Mouse (Mus musculus) embryonic fibroblast, embryonic 13.5 days (primary cell): ENCODE data around the gene Siah2. TPM values are rescaled to one million over a fixed set of nuclear protein-coding genes. Genes with fewer than 3 reads are reported as not detected.

Source experiments
- H3K27ac ChIP-seq: 2 replicates; pipeline ENCODE4 v1.5.1; 2012; ENCODE audit warnings: low read length, control low read depth, inconsistent platforms; ENCODE audit not compliant: insufficient read depth
- H3K4me1 ChIP-seq: 2 replicates; pipeline ENCODE4 v1.6.1; 2011; ENCODE audit warnings: low read length; ENCODE audit not compliant: control insufficient read depth, insufficient read depth
- H3K4me3 ChIP-seq: 2 replicates; pipeline ENCODE4 v1.5.1; 2011; ENCODE audit warnings: mild to moderate bottlenecking, control low read depth, low read length; ENCODE audit not compliant: insufficient read depth
- CTCF ChIP-seq: IDR thresholded peaks from 2 replicates; pipeline ENCODE4 v1.5.1; 2011; ENCODE audit warnings: mild to moderate bottlenecking, control low read depth, low read length, moderate library complexity, borderline replicate concordance; ENCODE audit not compliant: insufficient read depth
- POLR2A ChIP-seq: IDR thresholded peaks from 2 replicates; pipeline ENCODE4 v1.6.1; 2011; ENCODE audit warnings: low read depth, mild to moderate bottlenecking, control low read depth, low read length, moderate library complexity
- polyA plus RNA-seq: library from polyadenylated mRNA; stranded (reverse); fragments of >200 nt; gene quantifications from 2 replicates; pipeline ENCODE4 v1.2.4, GENCODE M21; 2011; ENCODE audit warnings: low read depth; ENCODE audit not compliant: missing spikeins, insufficient read length

Siah2 gene
- 13.1 and 20.6 TPM in 2 replicates for polyA plus RNA-seq

DNA sequence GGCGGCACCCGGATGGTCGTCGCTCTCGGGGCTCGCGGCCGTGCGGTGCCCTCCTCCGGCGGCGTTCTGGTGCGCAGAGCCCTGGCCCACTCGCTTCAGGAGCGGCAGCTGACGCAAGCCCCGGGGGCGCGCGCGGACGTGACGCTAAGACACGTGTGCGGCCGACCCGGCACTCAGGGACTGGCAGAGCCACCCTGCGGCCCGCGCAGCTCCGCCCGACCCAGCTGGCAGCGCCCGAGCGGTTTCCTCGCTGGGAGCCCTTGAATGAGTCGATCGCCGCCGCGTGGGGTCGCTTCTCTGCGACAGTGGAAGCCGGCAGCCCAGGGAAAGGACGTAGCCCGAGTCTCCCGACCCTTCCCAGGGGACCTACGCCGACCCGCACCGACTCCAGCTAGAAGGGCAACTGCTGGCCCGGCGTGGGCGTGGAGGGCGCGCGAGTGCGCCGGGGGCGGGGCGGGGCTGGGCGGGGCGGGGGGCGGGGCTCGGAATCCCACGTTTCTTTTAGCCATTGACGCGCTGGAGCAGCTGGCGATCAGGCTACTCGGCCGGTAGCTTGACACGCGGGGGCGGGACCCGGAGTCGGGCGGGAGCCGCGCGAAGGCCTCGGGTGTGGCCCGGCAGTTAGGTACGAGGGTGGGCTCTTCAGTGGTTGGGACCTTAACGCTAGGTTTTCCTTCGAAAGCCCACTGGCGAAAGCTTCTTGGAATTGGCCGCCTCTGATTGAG, at the start of gene Siah2:
Gene Siah2, minus strand, starts transcription at position 404 of the 725 bp plus-strand sequence.
- H3K4me1 ChIP-seq, result peaks cover 3% of the 10 kb centered on the region
- H3K27ac ChIP-seq, result peak within 1 kb of the TSS; percentile 92
- H3K4me3 ChIP-seq, result peak within 1 kb of the TSS; percentile 82
- TF ChIP-seq POLR2A, result peak; percentile 68
- TF ChIP-seq CTCF, result no peak

DNA sequence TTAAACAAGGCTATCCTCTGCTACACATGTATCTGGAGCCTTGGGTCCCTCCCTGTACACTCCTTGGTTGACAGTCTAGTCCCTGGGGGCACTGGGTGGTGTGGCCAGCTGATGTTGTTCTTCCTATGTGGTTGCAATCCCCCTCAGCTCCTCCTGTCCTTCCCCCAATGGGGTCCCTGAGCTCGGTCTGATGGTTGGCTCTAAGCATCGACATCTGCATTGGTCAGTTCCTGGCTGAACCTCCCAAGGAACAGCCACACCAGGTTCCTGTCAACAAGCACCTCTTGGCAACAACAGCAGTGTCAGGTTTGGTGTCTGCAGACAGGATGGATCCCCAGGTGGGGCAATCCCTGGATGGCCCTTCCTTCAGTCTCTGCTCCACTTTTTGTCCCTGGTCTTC, 47.3 kb upstream of the Siah2 start:
- Histone ChIP-seq H3K27ac (no peak overlapping the region), H3K4me1 (no peaks in the 10 kb centered on the region), H3K4me3 (no peak overlapping the region)
- TF ChIP-seq POLR2A, result no peak
- no peak for TF ChIP-seq CTCF

DNA sequence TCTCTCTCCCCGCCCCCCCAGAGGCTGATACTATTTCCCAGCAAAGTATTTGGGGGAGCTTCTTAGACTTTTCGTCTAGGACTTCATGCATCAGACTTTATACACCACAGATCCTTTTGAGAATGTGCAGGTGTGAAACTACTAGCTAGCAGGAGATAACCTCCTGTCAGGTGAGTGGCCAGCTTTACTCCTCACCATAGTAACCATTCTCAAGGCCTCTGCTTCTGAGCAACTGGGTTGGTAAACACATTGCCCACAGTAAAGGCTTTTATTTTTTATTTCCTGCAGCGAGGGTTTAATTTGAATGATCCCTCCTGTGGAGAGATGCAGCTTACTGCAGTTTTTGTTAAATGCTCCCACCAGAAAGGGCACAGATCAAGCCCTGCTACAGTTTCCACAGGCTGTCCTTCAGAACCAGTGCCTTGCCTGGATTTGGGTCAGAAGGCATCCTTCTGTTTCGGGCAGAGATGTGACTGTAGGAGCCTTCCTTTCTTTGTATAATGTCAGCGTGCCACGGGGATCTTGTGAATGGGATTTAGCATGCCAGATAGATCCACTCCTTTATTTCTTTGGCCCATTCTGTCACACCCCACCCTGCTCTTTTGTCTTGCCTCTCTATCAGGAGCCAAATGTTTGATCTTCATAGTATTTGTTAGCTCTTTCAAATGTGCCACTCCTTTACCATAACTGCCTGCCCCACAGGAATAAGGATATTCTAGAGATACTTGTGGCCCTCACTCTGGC, 46.3 kb upstream of the Siah2 start:
- Histone ChIP-seq H3K27ac (no peak overlapping the region), H3K4me1 (no peaks in the 10 kb centered on the region), H3K4me3 (no peak overlapping the region)
- TF ChIP-seq POLR2A (no peak), CTCF (no peak)

DNA sequence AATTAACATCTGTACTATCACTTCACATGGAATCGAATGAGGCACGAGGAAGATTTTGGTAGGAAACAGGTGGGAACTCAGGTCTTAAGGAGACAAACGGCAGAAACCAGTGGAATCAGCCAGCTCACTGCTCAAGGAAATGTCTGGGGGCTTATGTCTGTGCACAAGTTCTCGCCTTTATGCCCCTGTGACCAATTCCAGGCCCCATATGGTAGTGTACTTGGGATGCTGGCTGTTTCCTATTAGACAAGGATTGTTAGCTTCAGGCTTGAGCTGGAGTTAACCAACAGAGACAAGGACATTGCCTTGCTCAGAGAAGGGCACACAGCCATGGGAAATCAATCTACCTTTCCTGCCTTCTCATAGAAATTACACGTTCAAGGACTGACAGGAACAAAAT, 39.3 kb upstream of the Siah2 start:
- Histone ChIP-seq H3K4me1 (no peaks in the 10 kb centered on the region), H3K4me3 (no peak overlapping the region), H3K27ac (no peak overlapping the region)
- TF ChIP-seq POLR2A, result no peak
- TF ChIP-seq CTCF, result no peak

DNA sequence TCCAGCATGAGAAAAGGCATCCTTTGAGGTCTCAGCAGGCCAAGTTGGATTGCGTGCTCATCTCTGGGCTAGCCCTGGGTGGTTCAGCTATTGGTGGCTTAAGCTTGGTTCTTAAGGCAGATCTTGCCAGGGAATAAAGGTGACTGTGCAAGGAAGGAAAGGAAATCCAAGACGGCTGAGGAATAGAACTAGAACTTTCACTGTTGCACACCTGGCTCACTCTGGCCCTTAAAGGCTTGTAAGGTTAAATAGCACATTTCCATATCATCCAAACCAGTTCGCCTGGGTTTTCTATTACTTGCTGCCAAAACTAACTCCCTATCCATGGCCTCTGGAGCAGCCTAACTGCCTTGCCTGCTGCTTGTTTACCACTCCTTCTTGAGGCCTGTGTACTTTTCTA, 38.4 kb upstream of the Siah2 start:
- Histone ChIP-seq H3K27ac (no peak overlapping the region), H3K4me3 (no peak overlapping the region), H3K4me1 (no peaks in the 10 kb centered on the region)
- no peak for TF ChIP-seq POLR2A
- no peak for TF ChIP-seq CTCF

- Histone ChIP-seq H3K4me3 (no peak overlapping the region), H3K27ac (no peak overlapping the region), H3K4me1 (no peaks in the 10 kb centered on the region)
- TF ChIP-seq CTCF (no peak), POLR2A (no peak)
Observed at GRCm38 (mm10) chr3:58729549-58729948, 37.3 kb upstream of the Siah2 start.

- no peak overlapping the region for H3K4me3 ChIP-seq
- TF ChIP-seq POLR2A, result no peak
- TF ChIP-seq CTCF, result no peak
Observed at GRCm38 (mm10) chr3:58727601-58728000, 35.4 kb upstream of the Siah2 start.

DNA sequence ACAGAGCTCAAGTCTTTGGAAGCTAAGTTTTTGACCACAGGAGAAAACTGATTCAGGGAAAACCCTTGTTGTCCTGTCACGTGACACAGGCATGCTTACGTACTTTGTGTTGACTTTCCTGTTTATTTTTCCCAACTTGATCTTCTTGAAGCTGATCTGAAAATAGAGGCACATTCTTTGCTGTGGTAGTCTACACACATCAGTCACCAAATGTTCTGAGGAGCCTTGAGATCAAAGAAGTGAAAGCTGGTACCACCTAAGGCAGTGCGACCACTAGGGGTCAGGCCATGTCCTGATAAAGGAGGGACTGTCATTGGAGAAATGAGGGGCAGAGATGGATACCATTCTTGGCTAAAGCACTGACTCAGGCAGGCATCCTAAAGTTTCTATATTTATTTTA, 34.8 kb upstream of the Siah2 start:
- H3K4me3 ChIP-seq, result no peak overlapping the region
- TF ChIP-seq POLR2A (no peak), CTCF (peak; percentile 67; the same call in 1 of the 2 replicates)
- no peak overlapping the region for H3K27ac ChIP-seq
- peaks cover 8% of the 10 kb centered on the region; the same call in 1 of the 2 replicates for H3K4me1 ChIP-seq

More at GRCm38 (mm10) chr3:58727601-58728000, 35.4 kb upstream of the Siah2 start:
- Histone ChIP-seq H3K4me1 (peaks cover 8% of the 10 kb centered on the region; the same call in 1 of the 2 replicates), H3K27ac (no peak overlapping the region)

DNA sequence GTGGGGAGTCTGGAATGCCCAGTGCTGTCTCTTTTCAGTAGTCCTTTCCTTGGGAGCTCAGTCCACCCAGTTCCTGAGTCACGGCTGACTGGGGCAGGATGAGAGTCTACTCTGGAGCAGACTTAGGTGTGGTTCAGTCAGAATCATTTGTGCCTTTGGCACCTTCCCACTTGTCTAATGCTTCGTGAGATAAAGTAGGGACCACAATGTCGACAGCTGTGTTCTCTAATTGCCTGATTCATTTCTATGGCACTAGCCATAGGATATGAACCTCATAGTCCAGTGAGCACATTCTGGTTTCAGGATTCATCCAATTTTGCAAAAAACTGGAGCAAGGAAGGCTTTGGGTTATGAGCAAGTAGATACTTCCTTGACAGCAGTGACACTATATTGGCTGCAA, 34.2 kb upstream of the Siah2 start:
- Histone ChIP-seq H3K4me1 (peaks cover 8% of the 10 kb centered on the region; the same call in 1 of the 2 replicates), H3K4me3 (no peak overlapping the region), H3K27ac (no peak overlapping the region)
- TF ChIP-seq CTCF (no peak), POLR2A (no peak)

GRCm38 (mm10) chr3:58724815-58725214, 32.6 kb upstream of the Siah2 start:
- H3K4me3 ChIP-seq, result no peak overlapping the region
- TF ChIP-seq POLR2A, result no peak
- no peak for TF ChIP-seq CTCF
- no peak overlapping the region for H3K27ac ChIP-seq
- peaks cover 8% of the 10 kb centered on the region; the same call in 1 of the 2 replicates for H3K4me1 ChIP-seq
